Mouse (Mus musculus): ENCODE data around the gene Lsm2.
A peak's percentile ranks its signal among the peaks of the same experiment; 100 is the strongest.
"Not testable (repeated sequence)": the region's sequence is repeated elsewhere in the genome, so short reads cannot be mapped to it uniquely, and the experiment has no call there.

Lsm2 gene

DNA sequence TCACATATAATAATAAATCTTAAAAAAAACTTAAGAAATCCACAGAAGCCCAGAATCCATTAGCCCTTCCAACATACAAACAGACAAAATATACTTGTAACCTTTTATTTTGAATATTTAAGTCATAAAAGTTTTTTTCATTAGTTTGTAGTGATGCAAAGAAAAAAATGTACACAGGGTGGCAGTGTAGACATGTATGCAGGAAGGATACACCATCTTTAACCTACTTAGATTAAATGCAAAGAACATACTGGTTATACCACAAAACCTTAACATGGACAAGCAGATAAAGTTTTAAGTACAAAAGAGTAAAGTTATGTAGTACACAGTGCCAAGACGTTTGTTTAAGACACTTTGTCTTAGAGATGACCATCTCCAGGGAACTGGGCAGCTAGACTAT lies 25.3 kb upstream of the Lsm2 start:
- peak; percentile 69 for DNase-seq (ENCODE audit: low read depth, low spot score)

DNA sequence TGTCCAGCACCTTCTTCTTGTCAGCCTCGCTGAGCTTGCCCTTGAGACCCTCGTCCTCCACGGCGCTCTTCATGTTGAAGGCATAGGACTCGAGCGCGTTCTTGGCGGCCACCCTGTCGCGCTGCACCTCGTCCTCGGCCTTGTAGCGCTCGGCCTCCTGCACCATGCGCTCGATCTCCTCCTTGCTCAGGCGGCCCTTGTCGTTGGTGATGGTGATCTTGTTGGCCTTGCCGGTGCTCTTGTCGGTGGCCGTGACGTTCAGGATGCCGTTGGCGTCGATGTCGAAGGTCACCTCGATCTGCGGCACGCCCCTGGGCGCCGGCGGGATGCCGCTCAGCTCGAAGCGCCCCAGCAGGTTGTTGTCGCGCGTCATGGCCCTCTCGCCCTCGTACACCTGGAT lies 24.4 kb upstream of the Lsm2 start:
- not testable (repeated sequence) for DNase-seq (ENCODE audit: low read depth, low spot score)

DNA sequence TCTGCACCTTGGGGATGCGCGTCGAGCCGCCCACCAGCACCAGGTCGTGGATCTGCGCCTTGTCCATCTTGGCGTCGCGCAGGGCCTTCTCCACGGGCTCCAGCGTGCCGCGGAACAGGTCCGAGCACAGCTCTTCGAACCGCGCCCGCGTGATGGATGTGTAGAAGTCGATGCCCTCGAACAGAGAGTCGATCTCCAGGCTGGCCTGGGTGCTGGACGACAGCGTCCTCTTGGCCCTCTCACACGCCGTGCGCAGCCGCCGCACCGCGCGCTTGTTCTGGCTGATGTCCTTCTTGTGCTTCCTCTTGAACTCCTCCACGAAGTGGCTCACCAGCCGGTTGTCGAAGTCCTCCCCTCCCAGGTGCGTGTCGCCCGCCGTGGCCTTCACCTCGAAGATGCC lies 23.7 kb upstream of the Lsm2 start:
- not testable (repeated sequence) for DNase-seq (ENCODE audit: low read depth, low spot score)

DNA sequence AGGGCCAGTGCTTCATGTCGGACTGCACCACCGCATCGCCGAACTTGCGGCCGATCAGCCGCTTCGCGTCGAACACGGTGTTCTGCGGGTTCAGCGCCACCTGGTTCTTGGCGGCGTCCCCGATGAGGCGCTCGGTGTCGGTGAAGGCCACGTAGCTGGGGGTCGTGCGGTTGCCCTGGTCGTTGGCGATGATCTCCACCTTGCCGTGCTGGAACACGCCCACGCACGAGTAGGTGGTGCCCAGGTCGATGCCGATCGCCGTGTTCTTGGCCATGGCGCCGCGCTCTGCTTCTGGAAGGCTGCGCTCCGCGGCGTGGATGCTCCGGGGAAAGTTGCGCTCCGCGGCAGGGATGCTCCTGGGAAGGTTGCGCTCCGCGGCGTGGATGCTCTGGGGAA lies 22.9 kb upstream of the Lsm2 start:
- not testable (repeated sequence) for DNase-seq (ENCODE audit: low read depth, low spot score)

DNA sequence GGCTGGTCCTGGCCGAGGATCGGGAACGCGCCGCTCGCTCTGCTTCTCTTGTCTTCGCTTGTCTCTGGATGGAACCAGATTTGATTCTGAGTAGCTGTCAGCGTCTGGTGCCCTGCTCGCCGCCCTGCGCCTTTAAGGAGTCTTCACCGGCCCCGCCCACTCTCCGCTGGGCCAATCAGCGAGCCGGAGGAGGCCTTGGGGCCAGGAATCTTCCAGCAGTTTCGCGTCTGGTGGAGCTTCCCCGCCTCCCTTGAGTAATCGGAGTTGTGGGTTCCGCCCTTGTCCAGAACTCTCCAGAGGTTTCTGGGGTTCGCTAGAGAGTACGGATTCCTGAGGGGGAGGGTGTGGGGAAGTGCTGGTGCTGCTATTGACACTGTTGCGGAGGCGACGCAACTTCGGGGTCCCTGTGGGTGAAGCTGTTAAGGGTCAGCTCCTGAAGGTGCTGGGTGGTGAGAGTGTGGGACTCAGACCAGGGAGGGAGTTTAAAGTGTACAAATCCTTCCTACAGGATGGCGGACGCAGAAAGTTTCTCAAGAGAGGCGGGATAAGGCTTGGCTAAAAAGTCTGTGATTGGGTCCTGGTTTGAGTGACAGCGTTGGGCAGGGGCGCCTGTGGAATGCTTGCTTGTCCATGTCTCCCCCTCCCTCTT lies 22.4 kb upstream of the Lsm2 start, which contains the start of gene Hspa1b:
Gene Hspa1b, minus strand, starts transcription at position 109 of the 649 bp plus-strand sequence.
- peak; percentile 92 for DNase-seq (ENCODE audit: low read depth, low spot score)

DNA sequence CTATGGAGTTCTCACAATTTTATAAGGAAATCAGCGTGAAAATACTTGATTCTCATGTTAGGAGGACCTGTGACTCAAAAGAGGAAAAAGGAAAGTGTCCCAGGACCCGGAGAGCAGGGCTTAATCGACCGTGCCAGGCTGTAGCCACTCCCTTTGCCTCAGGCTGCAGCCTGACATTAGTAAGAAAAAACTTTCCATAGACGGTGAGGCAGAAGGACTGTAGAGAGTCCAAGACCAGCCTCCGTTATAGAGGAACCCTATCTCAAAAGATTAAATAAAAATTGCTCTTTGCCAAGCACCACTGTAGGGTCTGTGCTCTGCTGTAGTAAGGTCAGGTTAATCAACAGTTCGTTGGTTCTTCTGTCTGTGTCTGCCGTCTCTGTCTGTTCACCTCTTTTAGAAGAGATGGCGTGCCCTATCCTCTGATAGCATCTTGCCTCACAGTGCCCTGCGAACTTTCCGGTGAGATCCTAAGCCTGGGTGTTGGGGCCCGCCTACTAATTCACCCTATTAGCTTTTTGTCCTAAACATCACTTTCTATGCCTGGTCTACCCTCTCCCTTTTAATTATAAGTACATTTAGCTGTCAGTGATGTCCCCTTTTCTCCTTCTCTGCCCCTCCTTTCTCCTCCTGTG lies 21.7 kb upstream of the Lsm2 start:
- peak; percentile 92 for DNase-seq (ENCODE audit: low read depth, low spot score)

DNA sequence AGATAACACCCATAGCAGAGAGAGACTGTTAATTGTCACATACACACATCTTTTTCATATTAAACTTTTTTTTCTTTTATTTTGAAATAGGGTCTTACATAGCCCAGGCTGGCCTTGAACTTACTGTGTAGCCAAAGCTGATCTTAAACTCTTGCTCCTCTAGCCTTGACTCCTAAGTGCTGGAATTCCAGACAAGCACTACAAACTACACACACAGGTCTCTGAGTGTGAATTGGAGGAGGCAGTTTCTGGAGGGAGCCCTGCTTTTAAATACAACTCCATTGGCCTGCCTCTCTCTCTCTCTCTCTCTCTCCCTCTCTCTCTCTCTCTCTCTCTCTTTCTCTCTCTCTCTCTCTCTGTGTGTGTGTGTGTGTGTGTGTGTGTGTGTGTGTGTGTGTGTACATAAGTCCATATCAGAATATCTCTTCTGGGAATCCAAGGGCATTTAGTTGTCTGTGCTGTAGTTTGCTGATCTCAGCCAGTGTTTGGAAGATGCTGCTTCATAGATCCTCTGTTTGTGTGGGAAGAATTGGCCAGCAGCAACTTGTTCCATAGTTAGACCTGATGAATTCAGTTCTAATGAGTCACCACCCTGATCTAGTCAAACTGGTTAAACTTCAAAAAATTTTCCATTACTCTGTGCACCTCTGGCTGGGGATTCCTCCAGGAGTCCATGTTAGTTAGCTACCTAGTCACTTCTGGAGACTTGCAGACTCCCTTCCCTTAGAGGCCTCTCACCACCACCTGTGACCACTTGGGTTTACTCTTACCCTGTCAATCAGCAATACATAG lies 20.8 kb upstream of the Lsm2 start:
- peak; percentile 88 for DNase-seq (ENCODE audit: low read depth, low spot score)

DNA sequence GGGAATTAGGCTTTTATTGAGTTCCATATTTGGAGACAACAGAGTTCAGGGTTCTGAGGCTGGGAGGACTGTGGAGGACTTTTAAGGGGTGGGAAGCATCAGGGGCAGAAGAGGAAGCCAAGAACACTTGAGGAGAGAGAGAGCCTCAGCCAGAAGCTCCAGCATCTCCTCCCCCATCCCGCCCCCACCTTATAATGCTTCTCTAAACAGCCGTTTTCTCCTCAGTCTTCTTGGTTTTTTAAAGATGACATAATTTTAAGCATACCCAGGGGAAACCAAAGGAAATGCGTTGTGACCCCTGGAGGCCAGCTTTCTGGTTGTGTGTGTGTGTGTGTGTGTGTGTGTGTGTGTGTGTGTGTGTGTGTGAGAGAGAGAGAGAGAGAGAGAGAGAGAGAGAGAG lies 19.5 kb upstream of the Lsm2 start:
- peak; percentile 41 for DNase-seq (ENCODE audit: low read depth, low spot score)

DNA sequence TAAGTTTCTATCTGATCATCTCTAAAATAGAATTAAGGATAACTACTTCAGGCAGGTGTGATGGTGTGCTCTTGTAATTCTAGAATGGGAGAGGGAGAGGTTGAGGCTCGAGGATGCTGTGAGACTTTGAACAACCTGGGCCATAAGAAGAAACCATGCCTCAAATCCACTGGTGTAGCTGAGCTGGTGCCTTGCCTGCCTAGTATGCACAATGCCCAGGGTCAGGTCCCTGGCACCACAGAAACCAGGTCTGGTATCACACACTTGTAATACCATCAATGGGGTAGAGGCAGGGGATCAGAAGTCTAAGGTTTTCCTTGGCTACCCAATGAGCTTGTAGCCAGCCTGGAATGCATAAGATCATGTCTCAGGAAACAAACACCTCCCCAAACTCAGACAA lies 18.8 kb upstream of the Lsm2 start:
- DNase-seq (ENCODE audit: low read depth, low spot score), result no peak

DNA sequence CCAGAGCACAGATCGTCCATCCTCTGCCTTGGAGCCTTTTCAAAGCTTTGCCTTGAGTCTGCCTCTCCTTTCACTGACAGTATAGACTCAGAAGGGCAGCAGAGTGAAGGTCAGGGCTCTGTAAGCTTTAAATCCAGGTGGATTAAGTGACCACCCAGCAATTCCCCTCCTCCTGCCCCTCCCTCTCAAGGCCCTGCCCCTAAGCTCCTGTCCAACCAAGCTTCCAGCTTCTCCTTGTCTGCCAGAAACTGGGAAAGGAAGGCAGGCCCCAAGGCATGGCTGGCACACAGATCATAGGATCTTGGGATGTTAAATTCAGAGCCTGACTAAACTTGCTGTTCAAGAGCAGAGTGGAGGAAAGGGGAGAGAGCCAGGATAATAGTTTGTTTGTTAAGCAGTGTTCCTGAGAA lies 17.0 kb upstream of the Lsm2 start:
- DNase-seq (ENCODE audit: low read depth, low spot score), result peak; percentile 74

DNA sequence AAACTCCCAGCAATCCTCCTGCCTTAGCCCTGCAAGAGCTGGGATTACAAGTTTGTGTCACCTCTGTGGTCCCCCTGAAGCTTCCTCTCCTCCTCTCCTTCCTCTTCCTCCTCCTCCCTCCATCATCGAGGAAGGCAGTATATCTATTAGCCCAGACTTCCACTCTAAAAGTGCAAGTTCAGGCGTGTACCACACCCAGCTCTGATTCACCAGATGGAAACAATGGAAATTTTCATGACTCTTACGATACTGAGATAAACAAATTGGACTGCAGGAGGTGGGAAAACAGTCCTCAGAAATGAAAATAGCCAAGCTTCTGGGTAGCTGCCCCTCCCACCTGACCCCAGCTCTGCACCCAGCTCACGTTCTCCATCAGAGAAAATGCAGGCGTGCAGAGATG lies 16.0 kb upstream of the Lsm2 start:
- peak; percentile 75 for DNase-seq (ENCODE audit: low read depth, low spot score)

DNA sequence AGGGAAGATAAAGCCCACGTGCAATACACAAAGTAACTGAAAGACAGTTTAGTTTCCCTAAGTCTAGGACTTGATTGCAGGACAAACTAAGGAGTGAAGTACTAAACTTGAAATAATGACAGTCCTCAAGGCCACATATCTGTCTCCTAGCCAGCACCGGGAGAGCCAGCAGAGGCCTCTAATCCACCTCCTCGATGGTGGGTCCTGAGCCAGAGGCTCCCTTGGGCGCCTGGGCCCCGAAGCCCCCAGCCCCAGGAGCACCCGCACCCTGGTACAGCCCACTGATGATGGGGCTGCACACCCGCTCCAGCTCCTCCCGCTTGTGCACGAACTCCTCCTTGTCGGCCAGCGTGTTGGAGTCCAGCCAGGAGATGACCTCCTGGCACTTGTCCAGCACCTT lies 11.8 kb upstream of the Lsm2 start, which contains the start of gene Gm20481:
Gene Gm20481, plus strand, starts transcription at position 91 of the 400 bp plus-strand sequence.
- not testable (repeated sequence) for DNase-seq (ENCODE audit: low read depth, low spot score)

DNA sequence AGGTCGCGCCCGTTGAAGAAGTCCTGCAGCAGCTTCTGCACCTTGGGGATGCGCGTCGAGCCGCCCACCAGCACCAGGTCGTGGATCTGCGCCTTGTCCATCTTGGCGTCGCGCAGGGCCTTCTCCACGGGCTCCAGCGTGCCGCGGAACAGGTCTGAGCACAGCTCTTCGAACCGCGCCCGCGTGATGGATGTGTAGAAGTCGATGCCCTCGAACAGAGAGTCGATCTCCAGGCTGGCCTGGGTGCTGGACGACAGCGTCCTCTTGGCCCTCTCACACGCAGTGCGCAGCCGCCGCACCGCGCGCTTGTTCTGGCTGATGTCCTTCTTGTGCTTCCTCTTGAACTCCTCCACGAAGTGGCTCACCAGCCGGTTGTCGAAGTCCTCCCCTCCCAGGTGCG lies 10.8 kb upstream of the Lsm2 start:
- DNase-seq (ENCODE audit: low read depth, low spot score), result not testable (repeated sequence)

DNA sequence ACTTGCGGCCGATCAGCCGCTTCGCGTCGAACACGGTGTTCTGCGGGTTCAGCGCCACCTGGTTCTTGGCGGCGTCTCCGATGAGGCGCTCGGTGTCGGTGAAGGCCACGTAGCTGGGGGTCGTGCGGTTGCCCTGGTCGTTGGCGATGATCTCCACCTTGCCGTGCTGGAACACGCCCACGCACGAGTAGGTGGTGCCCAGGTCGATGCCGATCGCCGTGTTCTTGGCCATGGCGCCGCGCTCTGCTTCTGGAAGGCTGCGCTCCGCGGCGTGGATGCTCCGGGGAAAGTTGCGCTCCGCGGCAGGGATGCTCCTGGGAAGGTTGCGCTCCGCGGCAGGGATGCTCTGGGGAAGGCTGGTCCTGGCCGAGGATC lies 10.0 kb upstream of the Lsm2 start:
- not testable (repeated sequence) for DNase-seq (ENCODE audit: low read depth, low spot score)

DNA sequence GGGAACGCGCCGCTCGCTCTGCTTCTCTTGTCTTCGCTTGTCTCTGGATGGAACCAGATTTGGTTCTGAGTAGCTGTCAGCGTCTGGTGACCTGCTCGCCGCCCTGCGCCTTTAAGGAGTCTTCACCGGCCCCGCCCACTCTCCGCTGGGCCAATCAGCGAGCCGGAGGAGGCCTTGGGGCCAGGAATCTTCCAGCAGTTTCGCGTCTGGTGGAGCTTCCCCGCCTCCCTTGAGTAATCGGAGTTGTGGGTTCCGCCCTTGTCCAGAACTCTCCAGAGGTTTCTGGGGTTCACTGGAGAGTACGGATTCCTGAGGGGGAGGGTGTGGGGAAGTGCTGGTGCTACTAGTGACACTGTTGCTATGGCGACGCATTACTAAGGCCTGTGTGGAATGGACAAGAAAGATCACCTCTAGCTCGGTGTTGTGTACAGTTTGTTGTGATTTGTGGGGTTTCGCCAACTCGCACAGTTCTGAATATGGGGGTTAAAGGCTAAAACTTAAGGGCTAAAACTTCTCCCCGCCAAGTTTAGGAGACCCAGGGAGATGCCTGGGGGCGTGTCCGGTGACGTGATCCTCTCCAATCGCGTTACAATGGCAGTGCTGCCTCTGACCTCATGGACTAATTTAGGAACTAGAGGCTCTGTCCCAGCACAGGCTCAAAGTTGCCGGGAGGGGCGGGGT lies 9.5 kb upstream of the Lsm2 start, which contains the start of the genes Hspa1a and Hspa1l:
Gene Hspa1a, minus strand, starts transcription at position 88 of the 681 bp plus-strand sequence.
Gene Hspa1l, plus strand, starts transcription at position 635 of the 681 bp plus-strand sequence.
- DNase-seq (ENCODE audit: low read depth, low spot score), result not testable (repeated sequence)

DNA sequence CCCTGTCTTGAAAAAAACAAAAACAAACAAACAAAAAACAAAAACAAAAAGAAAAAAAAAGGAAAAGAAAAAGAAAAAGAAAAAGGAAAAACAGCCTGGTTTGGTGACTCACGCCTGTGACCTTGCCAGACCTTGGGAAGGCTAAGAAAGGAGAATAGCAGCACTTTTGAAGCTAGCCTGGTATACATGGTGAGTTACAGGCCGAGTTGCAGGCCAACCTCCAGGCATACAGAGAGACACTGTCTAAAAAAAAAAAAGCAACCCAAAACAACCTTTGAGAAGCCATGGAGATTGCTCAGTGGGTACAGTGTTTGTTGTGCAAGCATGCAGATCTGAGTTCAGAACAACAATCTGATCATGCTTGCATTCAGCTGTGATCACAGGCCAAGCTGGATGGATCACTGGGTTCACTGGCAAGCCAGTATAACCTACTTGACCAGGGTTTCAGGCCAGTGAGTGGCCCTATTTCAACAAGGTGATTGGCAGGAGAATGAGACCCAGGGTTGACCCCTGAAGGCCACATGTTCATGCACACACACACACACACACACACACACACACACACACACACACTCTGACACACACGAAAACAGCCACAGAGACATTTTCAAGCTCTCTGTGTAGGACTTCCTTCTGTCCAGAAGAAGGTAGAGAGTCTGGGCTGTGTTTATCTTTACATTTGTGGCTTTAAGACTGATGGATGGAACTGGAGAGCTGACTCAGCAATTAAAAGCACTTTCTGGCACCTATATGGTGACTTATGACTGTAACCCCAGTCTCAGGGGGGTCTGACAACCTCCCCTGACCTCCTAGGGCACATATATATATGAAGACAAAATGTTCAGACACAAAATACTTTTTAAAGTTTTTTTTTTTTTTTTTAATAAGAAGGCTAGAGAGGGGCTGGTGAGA lies 5.8 kb upstream of the Lsm2 start:
- DNase-seq (ENCODE audit: low read depth, low spot score), result peak; percentile 40

DNA sequence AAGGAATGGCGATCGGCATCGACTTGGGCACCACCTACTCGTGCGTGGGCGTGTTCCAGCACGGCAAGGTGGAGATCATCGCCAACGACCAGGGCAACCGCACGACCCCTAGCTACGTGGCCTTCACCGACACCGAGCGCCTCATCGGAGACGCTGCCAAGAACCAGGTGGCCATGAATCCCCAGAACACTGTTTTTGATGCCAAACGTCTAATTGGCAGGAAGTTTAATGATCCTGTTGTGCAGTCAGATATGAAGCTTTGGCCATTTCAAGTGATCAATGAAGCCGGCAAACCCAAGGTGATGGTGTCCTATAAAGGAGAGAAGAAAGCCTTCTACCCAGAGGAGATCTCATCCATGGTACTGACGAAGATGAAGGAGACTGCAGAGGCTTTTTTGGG lies 4.7 kb upstream of the Lsm2 start:
- DNase-seq (ENCODE audit: low read depth, low spot score), result no peak

DNA sequence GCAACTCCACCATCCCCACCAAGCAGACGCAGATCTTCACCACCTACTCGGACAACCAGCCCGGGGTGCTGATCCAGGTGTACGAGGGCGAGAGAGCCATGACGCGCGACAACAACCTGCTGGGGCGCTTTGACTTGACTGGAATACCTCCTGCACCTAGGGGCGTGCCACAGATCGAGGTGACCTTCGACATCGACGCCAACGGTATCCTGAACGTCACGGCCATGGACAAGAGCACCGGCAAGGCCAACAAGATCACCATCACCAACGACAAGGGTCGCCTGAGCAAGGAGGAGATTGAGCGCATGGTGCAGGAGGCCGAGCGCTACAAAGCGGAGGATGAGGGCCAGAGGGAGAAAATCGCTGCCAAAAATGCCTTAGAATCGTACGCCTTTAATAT lies 3.4 kb upstream of the Lsm2 start:
- no peak for DNase-seq (ENCODE audit: low read depth, low spot score)

DNA sequence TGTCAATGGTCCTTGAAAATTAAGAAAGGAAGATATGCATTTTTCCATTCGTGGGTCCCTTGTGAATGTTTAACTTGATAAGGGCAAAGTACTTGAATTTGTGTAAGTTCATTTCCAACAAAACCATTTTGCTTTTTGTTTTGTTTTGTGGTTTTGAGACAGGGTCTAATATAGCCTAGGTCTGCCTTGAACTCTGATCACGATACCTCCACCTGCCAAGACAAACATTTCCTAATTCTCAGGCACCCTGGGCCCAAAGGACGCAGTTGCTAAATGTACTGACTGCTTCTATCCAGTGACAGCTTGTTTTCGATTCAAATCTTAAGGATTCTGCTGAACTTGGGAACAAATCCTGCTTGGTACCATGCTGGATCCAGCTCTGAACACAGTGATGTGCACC lies 2.0 kb upstream of the Lsm2 start:
- no peak for DNase-seq (ENCODE audit: low read depth, low spot score)

DNA sequence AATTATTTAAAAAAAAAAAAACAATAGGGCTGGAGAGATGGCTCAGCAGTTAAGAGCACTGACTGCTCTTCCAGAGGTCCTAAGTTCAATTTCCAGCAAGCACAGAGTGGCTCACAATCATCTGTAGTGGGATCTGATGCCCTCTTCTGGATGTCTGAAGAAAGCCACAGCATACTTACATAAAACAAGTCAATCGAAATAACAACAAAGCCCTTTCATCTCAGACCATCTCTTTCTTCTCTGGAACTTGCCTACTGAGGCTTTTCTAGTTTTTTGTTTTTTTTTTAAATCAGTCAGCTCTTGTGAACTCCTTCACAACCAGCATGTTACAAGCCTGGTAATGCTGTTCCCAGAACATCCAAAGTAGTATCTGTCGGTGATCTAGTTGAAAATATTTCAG lies 1.0 kb upstream of the Lsm2 start:
- DNase-seq (ENCODE audit: low read depth, low spot score), result peak; percentile 87

DNA sequence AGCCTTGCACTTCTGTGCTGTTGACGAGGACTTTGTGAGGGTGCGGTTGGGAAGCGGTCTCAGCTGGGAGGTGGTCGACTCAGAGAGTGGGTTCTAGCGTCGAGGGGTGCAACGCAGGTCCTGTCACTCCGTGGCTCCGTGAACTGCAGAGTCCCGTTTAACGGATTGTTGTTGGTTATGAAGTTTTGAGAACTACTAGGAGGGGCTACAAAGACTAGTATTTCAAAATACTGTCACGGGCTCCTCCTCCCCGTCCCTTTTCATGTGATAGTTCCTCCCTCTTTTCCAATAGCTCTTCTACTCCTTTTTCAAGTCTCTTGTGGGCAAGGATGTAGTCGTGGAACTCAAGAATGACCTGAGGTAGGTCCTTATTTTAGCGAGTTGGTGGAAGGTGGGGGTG lies 666 bp downstream of the Lsm2 start:
- peak; percentile 59 for DNase-seq (ENCODE audit: low read depth, low spot score)

Measured in 3T3-L1 (cell line).